ENCODE assay signal across 8 mouse cellular contexts in genomic region chrX:112601306-112602120, GRCm38 (mm10). TPM values are rescaled to one million over a fixed set of nuclear protein-coding genes. Genes with fewer than 3 reads are reported as not detected.
DNase-seq lines count a peak whose midpoint lies in the region; ATAC-seq and TF ChIP-seq lines count a peak whose summit lies in the region.

No protein-coding gene starts in this region.

- H3K27ac ChIP-seq in embryonic facial prominence, embryonic 14.5 days (replicated peaks; ENCODE audit: low read depth, low read length): peak overlapping the region; percentile 75
- peak overlapping the region; percentile 89 for H3K27ac ChIP-seq in hindbrain, embryonic 12.5 days
- peak overlapping the region; percentile 71 for H3K27ac ChIP-seq in lung, postnatal 0 days (ENCODE audit: low read length)

- no peaks in the 10 kb centered on the region for H3K36me3 ChIP-seq in embryonic facial prominence, embryonic 14.5 days (ENCODE audit: control insufficient read depth, insufficient read depth, low read length)
- H3K36me3 ChIP-seq in hindbrain, embryonic 12.5 days: no peaks in the 10 kb centered on the region
- no peaks in the 10 kb centered on the region for H3K36me3 ChIP-seq in lung, postnatal 0 days (ENCODE audit: insufficient read depth, low read length)

- TF ChIP-seq CTCF in lung, postnatal 0 days (IDR thresholded peaks at IDR 0.05): no peak

- H3K4me2 ChIP-seq in embryonic facial prominence, embryonic 14.5 days (ENCODE audit: low read depth, low read length): peak overlapping the region; percentile 52
- H3K4me2 ChIP-seq in hindbrain, embryonic 12.5 days (replicated peaks): peak overlapping the region; percentile 45
- peak overlapping the region; percentile 59 for H3K4me2 ChIP-seq in lung, postnatal 0 days (replicated peaks; ENCODE audit: low read depth, low read length)

- H3K4me1 ChIP-seq in embryonic facial prominence, embryonic 14.5 days (ENCODE audit: control insufficient read depth, insufficient read depth, low read length): no peaks in the 10 kb centered on the region
- H3K4me1 ChIP-seq in hindbrain, embryonic 12.5 days: no peaks in the 10 kb centered on the region
- no peaks in the 10 kb centered on the region for H3K4me1 ChIP-seq in lung, postnatal 0 days (ENCODE audit: insufficient read depth, low read depth, low read length)

- H3K27me3 ChIP-seq in embryonic facial prominence, embryonic 14.5 days (replicated peaks; ENCODE audit: control insufficient read depth, insufficient read depth, low read length): no peaks in the 10 kb centered on the region
- no peaks in the 10 kb centered on the region for H3K27me3 ChIP-seq in hindbrain, embryonic 12.5 days
- H3K27me3 ChIP-seq in lung, postnatal 0 days (replicated peaks; ENCODE audit: insufficient read depth, low read length): no peaks in the 10 kb centered on the region

- ATAC-seq in embryonic facial prominence, embryonic 14.5 days (ENCODE audit: low read depth): peak; percentile 51
- ATAC-seq in hindbrain, embryonic 12.5 days (ENCODE audit: low FRiP score): peak; percentile 67
- ATAC-seq in lung, postnatal 0 days: peak; percentile 44

- peak overlapping the region; percentile 60 for H3K4me3 ChIP-seq in embryonic facial prominence, embryonic 14.5 days (ENCODE audit: low read depth, low read length)
- peak overlapping the region; percentile 67 for H3K4me3 ChIP-seq in hindbrain, embryonic 12.5 days
- peak overlapping the region; percentile 57 for H3K4me3 ChIP-seq in lung, postnatal 0 days (ENCODE audit: low read depth, low read length)

- peak; percentile 2 for DNase-seq in ovary, postnatal 10 days (ENCODE audit: low spot score)
- DNase-seq in ovary, adult 18-20 months (ENCODE audit: low spot score): no peak
- DNase-seq in embryonic facial prominence, embryonic 14.5 days (ENCODE audit: low spot score): peak; percentile 54
- peak; percentile 0 for DNase-seq in left cerebral cortex, adult 11 months (ENCODE audit: low spot score)
- DNase-seq in lung, postnatal 0 days (ENCODE audit: low spot score): peak; percentile 25
- DNase-seq in right cerebral cortex, adult 2 months (ENCODE audit: low spot score in 2 of 2): peak; percentile 13 to 31
- DNase-seq in spleen, postnatal 36 days (ENCODE audit: low spot score in 2 of 2): no peak

- no peaks in the 10 kb centered on the region for H3K9me3 ChIP-seq in embryonic facial prominence, embryonic 14.5 days (ENCODE audit: control insufficient read depth, low read length)
- H3K9me3 ChIP-seq in hindbrain, embryonic 12.5 days (replicated peaks): no peaks in the 10 kb centered on the region
- H3K9me3 ChIP-seq in lung, postnatal 0 days (ENCODE audit: low read length): no peaks in the 10 kb centered on the region

- 16% methylated on average over 30 of the region's 81 CpGs for WGBS in embryonic facial prominence, embryonic 14.5 days
- WGBS in hindbrain, embryonic 12.5 days: 27% methylated on average over 52 of the region's 81 CpGs
- 18% methylated on average over 22 of the region's 81 CpGs for WGBS in lung, postnatal 0 days

- peak overlapping the region; percentile 75 for H3K9ac ChIP-seq in embryonic facial prominence, embryonic 14.5 days (ENCODE audit: low read depth, low read length)
- peak overlapping the region; percentile 78 for H3K9ac ChIP-seq in hindbrain, embryonic 12.5 days
- H3K9ac ChIP-seq in lung, postnatal 0 days (replicated peaks; ENCODE audit: low read depth): peak overlapping the region; percentile 44

- TF ChIP-seq EP300 in lung, postnatal 0 days (IDR thresholded peaks at IDR 0.05): no peak

RNA-seq across cellular contexts. Expression of gene Zfp711, which starts 1.2 kb away (rescaled TPM):
- polyA plus RNA-seq in embryonic facial prominence, embryonic 14.5 days (2014; fragmentation: Nextera tagmentation; extraction: Ambion mirVana): 12.6 and 14.3 TPM in 2 replicates
- polyA plus RNA-seq in hindbrain, embryonic 12.5 days (2016; fragmentation: Nextera tagmentation; extraction: Ambion mirVana): 30.4 and 34.0 TPM in 2 replicates
- 7.4 and 7.7 TPM in 2 replicates for polyA plus RNA-seq in lung, postnatal 0 days (2015; fragmentation: Nextera tagmentation; extraction: Ambion mirVana)

Comparison
In these comparisons a context has a peak if more than half of its experiments do, and no peak if none do; other contexts are left out.
1. DNase-seq: peak in ovary, postnatal 10 days (single experiment), embryonic facial prominence, embryonic 14.5 days (single experiment), left cerebral cortex, adult 11 months (single experiment), lung, postnatal 0 days (single experiment) and right cerebral cortex, adult 2 months (2 of 2); none in ovary, adult 18-20 months (single experiment) and spleen, postnatal 36 days (0 of 2).
2. Peak in every context shown above with its lines, with median percentiles within 50 percentile points of each other: ATAC-seq, H3K27ac ChIP-seq, H3K4me2 ChIP-seq, H3K4me3 ChIP-seq and H3K9ac ChIP-seq.